Mouse (Mus musculus) C2C12 (cell line): ENCODE measurements around the gene Gm11444. TPM values are rescaled to one million over a fixed set of nuclear protein-coding genes. Genes with fewer than 3 reads are reported as not detected.
A peak's percentile ranks its signal among the peaks of the same experiment; 100 is the strongest.

Experiments
- H3K27me3 ChIP-seq: one replicate; pipeline ENCODE4 v1.6.1; 2011; ENCODE audit not compliant: control insufficient read depth, insufficient read depth, insufficient read length
- H3K36me3 ChIP-seq: one replicate; pipeline ENCODE4 v1.6.1; 2011; ENCODE audit not compliant: control insufficient read depth, insufficient read depth
- H3K4me3 ChIP-seq: one replicate; pipeline ENCODE4 v1.5.1; 2011; ENCODE audit warnings: mild to moderate bottlenecking, control low read depth; ENCODE audit not compliant: poor library complexity, insufficient read depth, severe bottlenecking
- H3K79me2 ChIP-seq: one replicate; pipeline ENCODE4 v1.6.1; 2011; ENCODE audit not compliant: control insufficient read depth, insufficient read depth
- H3K79me3 ChIP-seq: one replicate; pipeline ENCODE4 v1.6.1; 2011; ENCODE audit warnings: low read depth, control low read depth
- H3ac ChIP-seq: one replicate; pipeline ENCODE3; 2011; ENCODE audit warnings: low read depth; ENCODE audit not compliant: control insufficient read depth, insufficient read length
- CEBPB ChIP-seq: IDR thresholded peaks from one replicate; pipeline ENCODE4 v1.6.1; 2011; ENCODE audit warnings: low read depth, mild to moderate bottlenecking, control low read depth, moderate library complexity
- CTCF ChIP-seq: IDR thresholded peaks from one replicate; pipeline ENCODE4 v1.5.1; 2011; ENCODE audit not compliant: control insufficient read depth, insufficient read depth, insufficient read length
- FOSL1 ChIP-seq: IDR thresholded peaks from one replicate; pipeline ENCODE4 v1.8.0; 2011; ENCODE audit warnings: mild to moderate bottlenecking, low read length; ENCODE audit not compliant: poor library complexity, insufficient read depth, severe bottlenecking
- MAX ChIP-seq: IDR thresholded peaks from one replicate; pipeline ENCODE4 v1.6.1; 2011; ENCODE audit warnings: mild to moderate bottlenecking, control low read depth
- MYOD1 ChIP-seq: IDR thresholded peaks from one replicate; pipeline ENCODE4 v1.6.1; 2011; ENCODE audit warnings: low read depth; ENCODE audit not compliant: control insufficient read depth, insufficient read length
- MYOG ChIP-seq: IDR thresholded peaks from one replicate; pipeline ENCODE4 v1.6.1; 2011; ENCODE audit not compliant: control insufficient read depth, insufficient read length; ENCODE audit errors: extremely low read depth
- USF1 ChIP-seq: IDR thresholded peaks from one replicate; pipeline ENCODE4 v1.6.1; 2011; ENCODE audit warnings: low read depth, mild to moderate bottlenecking, control low read depth, moderate library complexity
- polyA plus RNA-seq: library from polyadenylated mRNA; unstranded; fragments of >200 nt; fragmentation: generic; extraction: Trizol; gene quantifications from one replicate; pipeline ENCODE4 v1.2.1, GENCODE M21; 2012; ENCODE audit warnings: missing spikeins

Gene Gm11444
- polyA plus RNA-seq, 1 experiment = not detected

- H3ac ChIP-seq = no peak overlapping the region
- H3K4me3 ChIP-seq = no peak overlapping the region
- H3K79me3 ChIP-seq = no peaks in the 10 kb centered on the region
- TF ChIP-seq MYOG (no peak), FOSL1 (no peak)
- no peaks in the 10 kb centered on the region for H3K36me3 ChIP-seq
- no peaks in the 10 kb centered on the region for H3K79me2 ChIP-seq
- H3K27me3 ChIP-seq = no peaks in the 10 kb centered on the region
Measured at GRCm38 (mm10) chr11:85846509-85846908, 3.6 kb downstream of the Gm11444 start.

- Histone ChIP-seq H3K36me3 (no peaks in the 10 kb centered on the region), H3K27me3 (no peaks in the 10 kb centered on the region), H3K79me3 (no peaks in the 10 kb centered on the region), H3K4me3 (no peak overlapping the region), H3K79me2 (no peaks in the 10 kb centered on the region), H3ac (no peak overlapping the region)
- no peak for TF ChIP-seq CTCF
- TF ChIP-seq MYOG = no peak
- no peak for TF ChIP-seq FOSL1
- no peak for TF ChIP-seq USF1
- TF ChIP-seq MYOD1 = no peak
- no peak for TF ChIP-seq CEBPB
- TF ChIP-seq MAX = no peak
Measured at GRCm38 (mm10) chr11:85845921-85846320, 4.2 kb downstream of the Gm11444 start.

- Histone ChIP-seq H3K36me3 (no peaks in the 10 kb centered on the region), H3ac (no peak overlapping the region), H3K27me3 (no peaks in the 10 kb centered on the region), H3K79me3 (no peaks in the 10 kb centered on the region), H3K4me3 (no peak overlapping the region), H3K79me2 (no peaks in the 10 kb centered on the region)
- TF ChIP-seq MAX = no peak
- no peak for TF ChIP-seq CTCF
- no peak for TF ChIP-seq MYOD1
- no peak for TF ChIP-seq MYOG
- no peak for TF ChIP-seq CEBPB
- TF ChIP-seq USF1 = no peak
- no peak for TF ChIP-seq FOSL1
Measured at GRCm38 (mm10) chr11:85844971-85845370, 5.2 kb downstream of the Gm11444 start.

- no peaks in the 10 kb centered on the region for H3K79me3 ChIP-seq
- no peaks in the 10 kb centered on the region for H3K79me2 ChIP-seq
- no peak for TF ChIP-seq MYOG
- no peak for TF ChIP-seq MYOD1
- no peak for TF ChIP-seq MAX
- TF ChIP-seq USF1 = no peak
- no peak for TF ChIP-seq FOSL1
- TF ChIP-seq CTCF = peak; percentile 91
- peak overlapping the region; percentile 26 for H3K4me3 ChIP-seq
- H3K27me3 ChIP-seq = no peaks in the 10 kb centered on the region
- H3ac ChIP-seq = peak overlapping the region; percentile 70
- no peaks in the 10 kb centered on the region for H3K36me3 ChIP-seq
Measured at GRCm38 (mm10) chr11:85844144-85844965, 5.8 kb downstream of the Gm11444 start.

- no peaks in the 10 kb centered on the region for H3K79me2 ChIP-seq
- TF ChIP-seq CEBPB (no peak), CTCF (peak; percentile 91), MAX (no peak)
- H3ac ChIP-seq = no peak overlapping the region
- no peaks in the 10 kb centered on the region for H3K36me3 ChIP-seq
- no peak overlapping the region for H3K4me3 ChIP-seq
- H3K79me3 ChIP-seq = no peaks in the 10 kb centered on the region
- no peaks in the 10 kb centered on the region for H3K27me3 ChIP-seq
Measured at GRCm38 (mm10) chr11:85843347-85843692, 6.8 kb downstream of the Gm11444 start.
